Comparison of ENCODE assay signal across 9 mouse cellular contexts in the genomic region with DNA sequence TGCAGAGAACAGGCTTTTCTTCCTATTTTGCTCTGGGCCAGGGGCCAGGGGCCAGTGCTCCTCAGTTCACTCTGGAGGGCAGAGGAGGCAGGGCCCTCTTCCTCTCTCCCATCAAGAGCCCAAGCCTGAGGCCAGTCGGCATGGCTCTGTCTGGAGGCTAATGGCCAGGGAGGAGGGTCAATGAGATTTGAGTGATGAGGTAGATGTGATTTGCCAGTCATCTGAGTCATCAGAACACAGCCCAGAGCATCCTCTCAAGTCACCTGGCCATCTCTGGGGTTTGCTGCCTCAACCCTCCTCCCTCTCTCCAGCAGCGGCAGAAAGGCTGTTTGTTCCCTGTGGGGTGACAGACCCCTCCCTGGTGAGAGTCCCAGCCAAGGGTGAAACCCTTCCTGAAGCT. TPM values are rescaled to one million over a fixed set of nuclear protein-coding genes. Genes with fewer than 3 reads are reported as not detected.
DNase-seq lines count a peak whose midpoint lies in the region; ATAC-seq and TF ChIP-seq lines count a peak whose summit lies in the region.
"Had no signal": no experiment of that assay in that cellular context is flagged by ENCODE, and none has a peak within 500 bp of the region (broad histone marks: within the 10 kb centered on the region; RNA-seq: fewer than 3 reads in every experiment).

No protein-coding gene starts in this region.

- no peak for TF ChIP-seq POLR2A in thymus, adult 2 months (IDR thresholded peaks at IDR 0.05; ENCODE audit: control insufficient read depth, extremely low read depth, insufficient read depth, low read length, poor library complexity)

- DNase-seq in gastrocnemius, adult 2 months, result no peak
- DNase-seq in gastrocnemius, postnatal 25 days, result no peak
- DNase-seq in 3T3-L1 (ENCODE audit: low read depth, low spot score), result peak; percentile 46
- DNase-seq in adrenal gland, adult 18-20 months (ENCODE audit: low spot score in 2 of 2), result no peak
- DNase-seq in thymus, adult 2 months, result no peak
- DNase-seq in ovary, postnatal 14 days (ENCODE audit: low spot score), result no peak

- peak overlapping the region; percentile 80; the same call in 1 of the 2 replicates for H3K4me2 ChIP-seq in forebrain, embryonic 15.5 days (replicated peaks)
- H3K4me2 ChIP-seq in liver, embryonic 12.5 days, result 0 out of 2 replicates have a peak overlapping the region, but pooled peaks have one; percentile 71

- ATAC-seq in forebrain, embryonic 15.5 days (replicated peaks), result no peak
- no peak for ATAC-seq in liver, embryonic 12.5 days

- peaks cover 15% of the 10 kb centered on the region for H3K27me3 ChIP-seq in forebrain, embryonic 15.5 days
- H3K27me3 ChIP-seq in liver, embryonic 12.5 days (replicated peaks), result peaks cover 92% of the 10 kb centered on the region
- H3K27me3 ChIP-seq in thymus, adult 2 months (ENCODE audit: control insufficient read depth, insufficient read depth, low read length), result peaks cover 13% of the 10 kb centered on the region; the same call in 1 of the 2 replicates

- H3K9ac ChIP-seq in forebrain, embryonic 15.5 days (replicated peaks), result peak overlapping the region; percentile 49; the same call in 1 of the 2 replicates
- H3K9ac ChIP-seq in liver, embryonic 12.5 days, result no peak overlapping the region

- H3K36me3 ChIP-seq in forebrain, embryonic 15.5 days, result no peaks in the 10 kb centered on the region
- H3K36me3 ChIP-seq in liver, embryonic 12.5 days, result no peaks in the 10 kb centered on the region
- no peaks in the 10 kb centered on the region for H3K36me3 ChIP-seq in thymus, adult 2 months (ENCODE audit: control insufficient read depth, insufficient read depth, low read length)

- intact Hi-C loops in gastrocnemius, adult 2 months (cut with DNase I), result loop anchor here (5.0 kb wide), 1 partner anchor 39 kb away; no protein-coding TSS in a partner anchor

- WGBS in forebrain, embryonic 15.5 days, result 16% methylated on average over 2 of the region's 2 CpGs
- 27% methylated on average over 2 of the region's 2 CpGs for WGBS in liver, embryonic 12.5 days (ENCODE audit: insufficient replicate concordance)
- WGBS in thymus, adult 2 months, result 67% methylated on average over 2 of the region's 2 CpGs

- peaks cover 48% of the 10 kb centered on the region for H3K4me1 ChIP-seq in forebrain, embryonic 15.5 days
- H3K4me1 ChIP-seq in liver, embryonic 12.5 days, result peaks cover 46% of the 10 kb centered on the region
- H3K4me1 ChIP-seq in thymus, adult 2 months (replicated peaks; ENCODE audit: control insufficient read depth, insufficient read depth, low read length), result peaks cover 39% of the 10 kb centered on the region

- no peaks in the 10 kb centered on the region for H3K9me3 ChIP-seq in forebrain, embryonic 15.5 days
- H3K9me3 ChIP-seq in liver, embryonic 12.5 days (replicated peaks), result no peaks in the 10 kb centered on the region

- peak overlapping the region; percentile 94 for H3K27ac ChIP-seq in gastrocnemius, adult 2 months
- H3K27ac ChIP-seq in forebrain, embryonic 15.5 days (replicated peaks), result 0 out of 2 replicates have a peak overlapping the region, but pooled peaks have one; percentile 27
- H3K27ac ChIP-seq in liver, embryonic 12.5 days, result no peak overlapping the region
- no peak overlapping the region for H3K27ac ChIP-seq in thymus, adult 2 months (ENCODE audit: control insufficient read depth, insufficient read depth, low read length)

- no peak for TF ChIP-seq CTCF in gastrocnemius, adult 2 months (IDR thresholded peaks at IDR 0.05)
- TF ChIP-seq CTCF in thymus, adult 2 months (IDR thresholded peaks at IDR 0.05; ENCODE audit: borderline replicate concordance, control insufficient read depth, extremely low read depth, insufficient read depth, low read length, poor library complexity), result no peak

- peak overlapping the region; percentile 88 for H3K4me3 ChIP-seq in gastrocnemius, adult 2 months
- 0 out of 2 replicates have a peak overlapping the region, but pooled peaks have one; percentile 52 for H3K4me3 ChIP-seq in forebrain, embryonic 15.5 days
- 0 out of 2 replicates have a peak overlapping the region, but pooled peaks have one; percentile 56 for H3K4me3 ChIP-seq in liver, embryonic 12.5 days
- no peak overlapping the region for H3K4me3 ChIP-seq in thymus, adult 2 months (ENCODE audit: control insufficient read depth, insufficient read depth, low read length)

RNA-seq across cellular contexts. Expression of a gene that starts 1.0 kb away (rescaled TPM):
- total RNA-seq in gastrocnemius, adult 2 months (2021), result 10 to 100 TPM; 17.5 to 24.4 TPM
- total RNA-seq in gastrocnemius, postnatal 25 days (2021), result 10 to 100 TPM; 31.2 to 32.4 TPM
- 11.3 and 13.1 TPM in 2 replicates for polyA plus RNA-seq in forebrain, embryonic 15.5 days (2015; fragmentation: Nextera tagmentation; extraction: Ambion mirVana)
- 6.1 and 6.3 TPM in 2 replicates for polyA plus RNA-seq in liver, embryonic 12.5 days (2016; fragmentation: Nextera tagmentation; extraction: Ambion mirVana)
- 10 to 100 TPM; 24.2 to 90.7 TPM for total RNA-seq in adrenal gland, adult 18-20 months (2021)
- 13.0 and 18.7 TPM in 2 replicates for polyA plus RNA-seq in thymus, adult 2 months (2012; rRNA removed)

RNA-seq across cellular contexts. Expression of a gene that starts 20.0 kb away (rescaled TPM):
- total RNA-seq in gastrocnemius, adult 2 months (2021), result 1 to 10 TPM; 3.0 to 3.1 TPM
- 1 to 10 TPM; 2.9 TPM for total RNA-seq in gastrocnemius, postnatal 25 days (2021)
- polyA plus RNA-seq in forebrain, embryonic 15.5 days (2015; fragmentation: Nextera tagmentation; extraction: Ambion mirVana), result 39.9 and 40.1 TPM in 2 replicates
- polyA plus RNA-seq in liver, embryonic 12.5 days (2016; fragmentation: Nextera tagmentation; extraction: Ambion mirVana), result 57.6 and 58.7 TPM in 2 replicates
- 10 to 100 TPM; 19.4 to 24.1 TPM for total RNA-seq in adrenal gland, adult 18-20 months (2021)
- polyA plus RNA-seq in thymus, adult 2 months (2012; rRNA removed), result 72.3 and 119 TPM in 2 replicates

RNA-seq across cellular contexts. Expression of a gene that starts 20.0 kb away (rescaled TPM):
- 1 to 10 TPM in 1 of 2 experiments, under 1 TPM in 1; 0.71 to 1.4 TPM for total RNA-seq in gastrocnemius, adult 2 months (2021)
- total RNA-seq in gastrocnemius, postnatal 25 days (2021), result 1 to 10 TPM in 1 of 2 experiments, under 1 TPM in 1; 0.82 to 2.4 TPM
- polyA plus RNA-seq in forebrain, embryonic 15.5 days (2015; fragmentation: Nextera tagmentation; extraction: Ambion mirVana), result 0.17 and 0.18 TPM in 2 replicates
- not detected in 2 replicates for polyA plus RNA-seq in liver, embryonic 12.5 days (2016; fragmentation: Nextera tagmentation; extraction: Ambion mirVana)
- total RNA-seq in adrenal gland, adult 18-20 months (2021), result under 1 TPM; 0.27 to 0.48 TPM
- polyA plus RNA-seq in thymus, adult 2 months (2012; rRNA removed), result not detected in 2 replicates
- total RNA-seq: megakaryocyte, adult 5-6 weeks had no signal

RNA-seq across cellular contexts. Expression of a gene that starts 26.2 kb away (rescaled TPM):
- total RNA-seq in gastrocnemius, adult 2 months (2021), result 1 to 10 TPM; 2.5 to 7.6 TPM
- 10 to 100 TPM in 1 of 2 experiments, 1 to 10 TPM in 1; 8.0 to 13.6 TPM for total RNA-seq in gastrocnemius, postnatal 25 days (2021)
- 2.2 and 3.6 TPM in 2 replicates for polyA plus RNA-seq in forebrain, embryonic 15.5 days (2015; fragmentation: Nextera tagmentation; extraction: Ambion mirVana)
- 0.23 and 0.28 TPM in 2 replicates for polyA plus RNA-seq in liver, embryonic 12.5 days (2016; fragmentation: Nextera tagmentation; extraction: Ambion mirVana)
- 10 to 100 TPM; 13.2 to 17.8 TPM for total RNA-seq in adrenal gland, adult 18-20 months (2021)
- polyA plus RNA-seq in thymus, adult 2 months (2012; rRNA removed), result 3.4 and 5.0 TPM in 2 replicates

RNA-seq across cellular contexts. Expression of a gene that starts 31.8 kb away (rescaled TPM):
- not detected for total RNA-seq in gastrocnemius, adult 2 months (2021)
- total RNA-seq in gastrocnemius, postnatal 25 days (2021), result not detected
- polyA plus RNA-seq in forebrain, embryonic 15.5 days (2015; fragmentation: Nextera tagmentation; extraction: Ambion mirVana), result 0.18 and 0.23 TPM in 2 replicates
- polyA plus RNA-seq in liver, embryonic 12.5 days (2016; fragmentation: Nextera tagmentation; extraction: Ambion mirVana), result 0.11 TPM in 1 of 2 replicates, not detected in the other
- total RNA-seq in adrenal gland, adult 18-20 months (2021), result not detected
- polyA plus RNA-seq in thymus, adult 2 months (2012; rRNA removed), result 0.09 TPM in 1 of 2 replicates, not detected in the other
- total RNA-seq: megakaryocyte, adult 5-6 weeks had no signal

Comparison
In these comparisons a context has a peak if more than half of its experiments do, and no peak if none do; other contexts are left out.
1. H3K27ac ChIP-seq: peak in gastrocnemius, adult 2 months (single experiment) and forebrain, embryonic 15.5 days (single experiment); none in liver, embryonic 12.5 days (single experiment) and thymus, adult 2 months (single experiment).
2. RNA of a gene that starts 20.0 kb away (total RNA-seq): 19.4 to 24.1 TPM in adrenal gland, adult 18-20 months; 3.0 to 3.1 TPM in gastrocnemius, adult 2 months and 2.9 TPM in gastrocnemius, postnatal 25 days; every median in the first group is over 4 times any median in the second.